Mouse (Mus musculus) NIH3T3 (cell line): ENCODE measurements around the gene Fam227b.

ENCODE experiments used
- DNase-seq: peaks from one replicate; pipeline ENCODE4 v3.0.0-alpha.2; 2012; ENCODE audit warnings: low read depth

The Fam227b gene

GRCm38 (mm10) chr2:126006088-126006487 lies 145.7 kb downstream of the Fam227b start:
- DNase-seq: peak; percentile 55

- no peak for DNase-seq
These were observed 149.5 kb downstream of the Fam227b start for GRCm38 (mm10) chr2:126002291-126002690.

GRCm38 (mm10) chr2:125975808-125976345 lies 175.9 kb downstream of the Fam227b start:
- DNase-seq: no peak

- DNase-seq: no peak
These were observed 176.6 kb downstream of the Fam227b start for GRCm38 (mm10) chr2:125975206-125975605.

- DNase-seq: peak; percentile 83
These were observed 178.6 kb downstream of the Fam227b start for GRCm38 (mm10) chr2:125973207-125973606.

GRCm38 (mm10) chr2:125968811-125969210 lies 183.0 kb downstream of the Fam227b start:
- DNase-seq: no peak

GRCm38 (mm10) chr2:125948195-125948594 lies 203.6 kb downstream of the Fam227b start:
- DNase-seq: peak; percentile 41

- DNase-seq: peak; percentile 21
These were observed 208.5 kb downstream of the Fam227b start for GRCm38 (mm10) chr2:125943301-125943700.

- peak; percentile 78 for DNase-seq
These were observed 210.6 kb downstream of the Fam227b start for GRCm38 (mm10) chr2:125941111-125941785.

GRCm38 (mm10) chr2:125938993-125939642 lies 212.7 kb downstream of the Fam227b start:
- peak; percentile 87 for DNase-seq

- peak; percentile 22 for DNase-seq
These were observed 215.4 kb downstream of the Fam227b start for GRCm38 (mm10) chr2:125936396-125936795.

GRCm38 (mm10) chr2:125933977-125934376 lies 217.8 kb downstream of the Fam227b start:
- peak; percentile 31 for DNase-seq
